Mouse (Mus musculus) myocyte (in vitro differentiated cells): ENCODE data around the gene Ackr2. TPM values are rescaled to one million over a fixed set of nuclear protein-coding genes. Genes with fewer than 3 reads are reported as not detected.

Experiments used
- H3K27me3 ChIP-seq: one replicate; pipeline ENCODE4 v1.6.1; 2011; ENCODE audit not compliant: control insufficient read depth, insufficient read depth, insufficient read length
- H3K36me3 ChIP-seq: one replicate; pipeline ENCODE4 v1.6.1; 2011; ENCODE audit not compliant: control insufficient read depth, insufficient read depth
- H3K4me2 ChIP-seq: one replicate; pipeline ENCODE4 v1.6.1; 2011; ENCODE audit warnings: low read depth, control low read depth
- H3K4me3 ChIP-seq: one replicate; pipeline ENCODE4 v1.5.1; 2011; ENCODE audit warnings: mild to moderate bottlenecking, control low read depth, moderate library complexity
- H3K79me2 ChIP-seq: one replicate; pipeline ENCODE4 v1.6.1; 2011; ENCODE audit not compliant: control insufficient read depth, insufficient read depth
- H3ac ChIP-seq: one replicate; pipeline ENCODE4 v1.6.1; 2011; ENCODE audit not compliant: control insufficient read depth, insufficient read length
- CEBPB ChIP-seq: IDR thresholded peaks from 2 replicates; pipeline ENCODE4 v1.6.1; 2011; ENCODE audit warnings: mild to moderate bottlenecking, moderate library complexity; ENCODE audit not compliant: poor library complexity, insufficient read depth, severe bottlenecking
- E2F4 ChIP-seq: IDR thresholded peaks from one replicate; pipeline ENCODE4 v1.6.1; 2011; ENCODE audit warnings: mild to moderate bottlenecking, control low read depth, moderate library complexity; ENCODE audit not compliant: insufficient read depth
- MAX ChIP-seq: IDR thresholded peaks from one replicate; pipeline ENCODE4 v1.6.1; 2011; ENCODE audit warnings: low read depth, mild to moderate bottlenecking, control low read depth
- MYOD1 ChIP-seq, 3 experiments: IDR thresholded peaks; one replicate each; pipeline ENCODE4 v1.6.1; 2011; ENCODE audit warnings: control low read depth in 2 of 3, low read depth in 2 of 3, mild to moderate bottlenecking in 2 of 3, moderate library complexity in 1 of 3; ENCODE audit not compliant: insufficient read length in 2 of 3, control insufficient read depth in 1 of 3
- MYOG ChIP-seq, 3 experiments: IDR thresholded peaks; one replicate each; pipeline ENCODE4 v1.6.1; 2011; ENCODE audit warnings: control low read depth in 2 of 3, low read depth in 2 of 3, mild to moderate bottlenecking in 2 of 3; ENCODE audit not compliant: insufficient read length in 2 of 3, control insufficient read depth in 1 of 3, insufficient read depth in 1 of 3
- POLR2A ChIP-seq: IDR thresholded peaks from one replicate; pipeline ENCODE4 v1.6.1; 2011; ENCODE audit warnings: low read depth, mild to moderate bottlenecking, control low read depth, moderate library complexity; ENCODE audit not compliant: insufficient read length
- POLR2AphosphoS2 ChIP-seq: IDR thresholded peaks from one replicate; pipeline ENCODE4 v1.6.1; 2011; ENCODE audit warnings: low read depth, control low read depth; ENCODE audit not compliant: insufficient read length
- REST ChIP-seq: IDR thresholded peaks from one replicate; pipeline ENCODE4 v1.6.1; 2011; ENCODE audit warnings: mild to moderate bottlenecking, control low read depth, moderate library complexity; ENCODE audit not compliant: insufficient read depth, insufficient read length
- SRF ChIP-seq: IDR thresholded peaks from one replicate; pipeline ENCODE4 v1.6.1; 2011; ENCODE audit warnings: low read depth; ENCODE audit not compliant: control insufficient read depth, insufficient read length
- TCF12 ChIP-seq: IDR thresholded peaks from one replicate; pipeline ENCODE4 v1.6.1; 2011; ENCODE audit warnings: mild to moderate bottlenecking, control low read depth; ENCODE audit not compliant: poor library complexity, insufficient read depth, severe bottlenecking
- TCF3 ChIP-seq: IDR thresholded peaks from one replicate; pipeline ENCODE4 v1.6.1; 2011; ENCODE audit warnings: low read depth, control low read depth; ENCODE audit not compliant: insufficient read length
- USF1 ChIP-seq: IDR thresholded peaks from one replicate; pipeline ENCODE4 v1.6.1; 2011; ENCODE audit warnings: low read depth, mild to moderate bottlenecking, control low read depth, moderate library complexity
- polyA plus RNA-seq: library from polyadenylated mRNA; unstranded; fragments of >200 nt; fragmentation: generic; extraction: Trizol; gene quantifications from one replicate; pipeline ENCODE4 v1.2.1, GENCODE M21; 2012; ENCODE audit warnings: missing spikeins

Gene Ackr2
- polyA plus RNA-seq, 1 experiment, result 0.01 TPM

DNA sequence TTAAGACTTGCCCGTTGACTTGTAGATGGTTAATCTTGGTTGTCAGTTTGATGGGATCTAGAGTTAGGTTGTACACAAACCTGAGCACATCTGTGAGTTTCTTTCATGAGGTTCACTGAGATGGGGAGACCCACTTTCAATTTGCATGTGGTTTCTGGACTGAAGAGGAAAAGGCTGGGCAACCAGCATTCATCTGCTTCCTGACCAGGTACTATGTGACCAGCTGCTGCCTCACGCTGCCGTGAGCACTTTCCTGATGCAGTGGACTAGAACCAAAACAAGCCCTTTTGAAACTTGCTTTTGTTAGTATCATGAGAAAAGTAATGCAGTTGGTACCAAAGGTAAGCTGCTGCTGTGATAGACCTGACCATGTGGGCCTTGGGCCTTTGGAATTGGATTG lies 44.9 kb downstream of the Ackr2 start:
- H3ac ChIP-seq, result no peak overlapping the region

DNA sequence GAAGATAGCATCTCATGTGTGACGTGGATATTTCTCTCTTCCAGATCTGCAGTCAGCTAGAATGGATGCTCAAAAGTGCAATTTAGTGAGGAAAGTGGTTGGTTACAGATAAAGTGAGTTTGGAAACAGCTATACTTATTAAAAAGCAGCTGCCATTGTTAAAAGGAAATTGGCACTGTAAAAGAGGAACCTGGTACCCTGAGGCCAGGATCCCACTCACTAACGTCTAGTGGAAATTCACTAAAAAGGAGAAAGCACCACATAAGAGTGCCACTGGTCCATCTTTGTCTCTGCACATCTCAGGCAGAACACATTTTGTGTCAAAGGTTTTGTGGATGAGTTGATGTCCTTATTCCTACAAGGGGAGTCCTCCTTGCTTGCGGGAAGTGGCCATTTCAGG lies 45.5 kb downstream of the Ackr2 start:
- Histone ChIP-seq H3ac (no peak overlapping the region), H3K27me3 (peaks cover 42% of the 10 kb centered on the region), H3K4me3 (no peak overlapping the region), H3K79me2 (no peaks in the 10 kb centered on the region), H3K4me2 (no peak overlapping the region), H3K36me3 (no peaks in the 10 kb centered on the region)
- TF ChIP-seq SRF, result no peak
- TF ChIP-seq TCF3, result no peak
- no peak for TF ChIP-seq MYOD1 (IDR thresholded peaks at IDR 0.05; ENCODE audit: control insufficient read depth in 1 of 3, insufficient read length in 2 of 3, low read depth in 2 of 3)
- TF ChIP-seq CEBPB, result no peak
- TF ChIP-seq E2F4, result no peak
- no peak for TF ChIP-seq MYOG (IDR thresholded peaks at IDR 0.05; ENCODE audit: control insufficient read depth in 1 of 3, insufficient read depth in 1 of 3, insufficient read length in 2 of 3, low read depth in 2 of 3)
- no peak for TF ChIP-seq REST
- no peak for TF ChIP-seq MAX
- TF ChIP-seq USF1, result no peak
- no peak for TF ChIP-seq TCF12

More for the DNA sequence above, 44.9 kb downstream of the Ackr2 start:
- no peak for TF ChIP-seq E2F4
- H3K4me2 ChIP-seq, result no peak overlapping the region
- peaks cover 41% of the 10 kb centered on the region for H3K27me3 ChIP-seq
- no peaks in the 10 kb centered on the region for H3K36me3 ChIP-seq
- no peaks in the 10 kb centered on the region for H3K79me2 ChIP-seq
- H3K4me3 ChIP-seq, result no peak overlapping the region

DNA sequence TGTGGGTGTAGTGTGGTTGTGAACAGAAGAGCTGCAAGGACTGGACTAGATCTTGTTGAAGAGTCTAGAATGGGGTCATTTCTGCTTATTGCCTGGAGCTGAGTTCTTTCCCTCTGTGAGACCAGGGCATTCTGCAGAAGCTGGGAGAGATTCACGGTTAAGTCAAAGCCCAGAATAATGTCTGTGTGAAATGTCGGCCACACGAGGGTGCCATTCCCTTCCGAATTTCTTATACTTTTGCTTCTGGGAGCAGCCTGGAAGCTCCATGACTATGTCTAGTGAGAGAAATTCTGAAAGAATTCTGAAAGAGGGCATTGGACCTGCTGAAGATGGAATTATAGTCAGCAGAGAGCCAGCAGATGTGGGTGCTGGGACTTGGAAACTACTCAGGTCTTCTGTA lies 49.6 kb downstream of the Ackr2 start:
- Histone ChIP-seq H3K4me3 (no peak overlapping the region), H3K36me3 (no peaks in the 10 kb centered on the region), H3ac (no peak overlapping the region), H3K79me2 (no peaks in the 10 kb centered on the region), H3K27me3 (peaks cover 50% of the 10 kb centered on the region), H3K4me2 (no peak overlapping the region)
- no peak for TF ChIP-seq E2F4
- no peak for TF ChIP-seq SRF
- no peak for TF ChIP-seq TCF3
- no peak for TF ChIP-seq POLR2A
- TF ChIP-seq POLR2AphosphoS2, result no peak
- no peak for TF ChIP-seq MYOG (IDR thresholded peaks at IDR 0.05; ENCODE audit: control insufficient read depth in 1 of 3, insufficient read depth in 1 of 3, insufficient read length in 2 of 3, low read depth in 2 of 3)
- TF ChIP-seq MYOD1 (IDR thresholded peaks at IDR 0.05; ENCODE audit: control insufficient read depth in 1 of 3, insufficient read length in 2 of 3, low read depth in 2 of 3), result no peak
- no peak for TF ChIP-seq TCF12
- TF ChIP-seq REST, result no peak
- no peak for TF ChIP-seq USF1
- TF ChIP-seq CEBPB, result no peak

DNA sequence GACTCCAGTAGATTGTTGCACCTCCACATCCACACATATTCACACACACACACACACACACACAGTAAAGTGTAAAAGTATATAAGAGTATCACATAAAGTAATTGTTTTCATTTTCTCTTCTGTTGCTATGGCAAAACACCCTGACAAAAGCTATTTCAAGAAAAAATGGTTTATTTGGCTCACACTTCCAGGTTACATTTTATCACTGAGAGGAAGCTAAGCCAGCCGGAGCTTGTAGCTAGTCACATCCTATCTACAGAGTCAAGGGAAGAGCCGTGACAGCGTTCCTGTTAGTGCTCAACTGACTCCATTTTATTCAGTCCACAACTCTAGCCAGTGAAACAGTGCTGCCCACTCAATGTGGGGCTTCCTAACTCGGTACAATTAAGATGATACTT lies 50.3 kb downstream of the Ackr2 start:
- no peak overlapping the region for H3ac ChIP-seq
- H3K79me2 ChIP-seq, result no peaks in the 10 kb centered on the region
- no peak overlapping the region for H3K4me3 ChIP-seq
- TF ChIP-seq SRF (no peak), USF1 (no peak), CEBPB (no peak), POLR2A (no peak), POLR2AphosphoS2 (no peak), TCF12 (no peak), TCF3 (no peak), MYOG (IDR thresholded peaks at IDR 0.05; ENCODE audit: control insufficient read depth in 1 of 3, insufficient read depth in 1 of 3, insufficient read length in 2 of 3, low read depth in 2 of 3) (no peak), REST (no peak), MYOD1 (IDR thresholded peaks at IDR 0.05; ENCODE audit: control insufficient read depth in 1 of 3, insufficient read length in 2 of 3, low read depth in 2 of 3) (no peak), MAX (no peak), E2F4 (no peak)
- H3K36me3 ChIP-seq, result no peaks in the 10 kb centered on the region
- peaks cover 45% of the 10 kb centered on the region for H3K27me3 ChIP-seq
- H3K4me2 ChIP-seq, result no peak overlapping the region

DNA sequence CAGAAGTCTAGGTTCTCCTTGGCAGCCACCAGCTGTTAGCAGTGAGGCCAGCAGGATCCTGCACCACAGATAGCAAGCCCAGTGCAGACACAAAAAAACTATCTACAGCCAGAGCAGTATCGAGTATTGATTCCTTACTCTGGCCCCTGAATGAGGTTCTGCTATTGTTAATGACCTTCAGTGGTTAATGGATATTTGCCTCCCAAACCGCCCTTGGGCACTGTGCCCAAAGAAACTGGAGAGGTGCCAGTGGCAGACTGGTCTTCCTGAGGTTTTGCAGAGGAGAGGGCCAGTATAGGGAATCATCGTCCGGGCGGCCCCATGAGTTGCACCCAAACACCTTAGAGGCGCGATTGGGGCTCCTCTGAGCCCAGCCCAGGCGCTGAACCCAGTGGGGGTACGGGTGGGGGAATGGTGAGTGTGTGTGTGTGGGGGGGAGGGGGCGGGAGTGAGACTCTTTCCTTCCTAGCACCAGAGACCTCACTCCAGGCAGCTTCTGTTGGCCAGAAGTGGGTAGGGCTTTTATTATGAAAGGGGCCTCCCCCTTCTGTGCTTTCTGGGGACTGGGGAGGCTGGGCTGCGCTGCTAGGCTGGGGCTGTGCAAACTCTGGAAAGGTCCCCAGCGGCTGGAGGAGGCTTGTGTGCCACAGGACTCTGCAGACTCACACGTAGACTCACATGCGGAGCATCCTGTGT lies 52.4 kb downstream of the Ackr2 start, which contains the start of gene Fam198a:
Fam198a (plus strand) TSS at position 571 of the 696 bp plus-strand sequence.
- no peak for TF ChIP-seq CEBPB
- no peak for TF ChIP-seq MAX
- TF ChIP-seq MYOD1 (IDR thresholded peaks at IDR 0.05; ENCODE audit: control insufficient read depth in 1 of 3, insufficient read length in 2 of 3, low read depth in 2 of 3), result no peak
- TF ChIP-seq TCF12, result no peak
- no peak for TF ChIP-seq REST
- TF ChIP-seq MYOG (IDR thresholded peaks at IDR 0.05; ENCODE audit: control insufficient read depth in 1 of 3, insufficient read depth in 1 of 3, insufficient read length in 2 of 3, low read depth in 2 of 3), result no peak
- no peak for TF ChIP-seq POLR2A
- no peak for TF ChIP-seq TCF3
- no peak for TF ChIP-seq POLR2AphosphoS2
- TF ChIP-seq E2F4, result no peak
- TF ChIP-seq SRF, result no peak
- no peak for TF ChIP-seq USF1
- no peaks in the 10 kb centered on the region for H3K36me3 ChIP-seq
- H3K79me2 ChIP-seq, result no peaks in the 10 kb centered on the region
- H3K27me3 ChIP-seq, result peaks cover 34% of the 10 kb centered on the region
- no peak within 1 kb of the TSS for H3K4me2 ChIP-seq
- no peak within 1 kb of the TSS for H3ac ChIP-seq
- H3K4me3 ChIP-seq, result no peak within 1 kb of the TSS
